Mouse (Mus musculus): ENCODE measurements around the gene Ap1s3. TPM values are rescaled to one million over a fixed set of nuclear protein-coding genes. Genes with fewer than 3 reads are reported as not detected.

The Ap1s3 gene
- 0.30 and 0.39 TPM in 2 replicates for polyA plus RNA-seq (2015; fragmentation: Nextera tagmentation; extraction: Ambion mirVana)

- peak; percentile 97 for ATAC-seq
These were observed at the start of gene Ap1s3 for GRCm38 (mm10) chr1:79671543-79672337. TSS of gene Ap1s3 (minus strand) at chr1:79671972.

GRCm38 (mm10) chr1:79714152-79714923 is 42.6 kb upstream of the Ap1s3 start:
- H3K4me2 ChIP-seq (replicated peaks) = no peak overlapping the region
- no peak overlapping the region for H3K4me3 ChIP-seq (replicated peaks)
- 87% methylated on average over 13 of the region's 13 CpGs for WGBS
- no peak for ATAC-seq
- no peaks in the 10 kb centered on the region for H3K4me1 ChIP-seq (replicated peaks)
- H3K27ac ChIP-seq = no peak overlapping the region
- H3K9ac ChIP-seq = no peak overlapping the region
- no peaks in the 10 kb centered on the region for H3K36me3 ChIP-seq
- no peaks in the 10 kb centered on the region for H3K9me3 ChIP-seq
- H3K27me3 ChIP-seq (replicated peaks) = no peaks in the 10 kb centered on the region

More at GRCm38 (mm10) chr1:79671543-79672337, at the start of gene Ap1s3:
- Histone ChIP-seq H3K9me3 (no peaks in the 10 kb centered on the region), H3K27ac (peak within 1 kb of the TSS; percentile 64; the same call in 1 of the 2 replicates), H3K36me3 (no peaks in the 10 kb centered on the region), H3K4me1 (replicated peaks) (peaks cover 6% of the 10 kb centered on the region), H3K9ac (peak within 1 kb of the TSS; percentile 62), H3K27me3 (replicated peaks) (peaks cover 14% of the 10 kb centered on the region), H3K4me2 (replicated peaks) (peak within 1 kb of the TSS; percentile 93), H3K4me3 (replicated peaks) (peak within 1 kb of the TSS; percentile 66)
- WGBS = under 1% methylated on average over 51 of the region's 51 CpGs

- no peaks in the 10 kb centered on the region for H3K27me3 ChIP-seq (replicated peaks)
- no peak for ATAC-seq
- no peaks in the 10 kb centered on the region for H3K36me3 ChIP-seq
- H3K4me3 ChIP-seq (replicated peaks) = no peak overlapping the region
- no peak overlapping the region for H3K4me2 ChIP-seq (replicated peaks)
- no peak overlapping the region for H3K27ac ChIP-seq
- 91% methylated on average over 5 of the region's 5 CpGs for WGBS
- no peaks in the 10 kb centered on the region for H3K4me1 ChIP-seq (replicated peaks)
- no peak overlapping the region for H3K9ac ChIP-seq
- no peaks in the 10 kb centered on the region for H3K9me3 ChIP-seq
These were observed 41.3 kb upstream of the Ap1s3 start for GRCm38 (mm10) chr1:79713081-79713480.

GRCm38 (mm10) chr1:79711147-79712126 is 39.7 kb upstream of the Ap1s3 start:
- H3K4me2 ChIP-seq (replicated peaks) = no peak overlapping the region
- H3K27me3 ChIP-seq (replicated peaks) = no peaks in the 10 kb centered on the region
- no peak overlapping the region for H3K4me3 ChIP-seq (replicated peaks)
- ATAC-seq = no peak
- H3K4me1 ChIP-seq (replicated peaks) = no peaks in the 10 kb centered on the region
- WGBS = 74% methylated on average over 18 of the region's 18 CpGs
- no peak overlapping the region for H3K27ac ChIP-seq
- no peaks in the 10 kb centered on the region; the same call in 1 of the 2 replicates for H3K36me3 ChIP-seq
- no peak overlapping the region for H3K9ac ChIP-seq
- H3K9me3 ChIP-seq = no peaks in the 10 kb centered on the region

GRCm38 (mm10) chr1:79710678-79711077 is 38.9 kb upstream of the Ap1s3 start:
- no peak for ATAC-seq
- Histone ChIP-seq H3K4me3 (replicated peaks) (no peak overlapping the region), H3K9ac (no peak overlapping the region), H3K4me2 (replicated peaks) (no peak overlapping the region), H3K27ac (no peak overlapping the region), H3K27me3 (replicated peaks) (no peaks in the 10 kb centered on the region), H3K36me3 (no peaks in the 10 kb centered on the region; the same call in 1 of the 2 replicates), H3K4me1 (replicated peaks) (no peaks in the 10 kb centered on the region), H3K9me3 (no peaks in the 10 kb centered on the region)
- WGBS = 69% methylated on average over 4 of the region's 4 CpGs

- ATAC-seq = no peak
- Histone ChIP-seq H3K36me3 (no peaks in the 10 kb centered on the region; the same call in 1 of the 2 replicates), H3K27me3 (replicated peaks) (no peaks in the 10 kb centered on the region), H3K4me1 (replicated peaks) (no peaks in the 10 kb centered on the region), H3K4me3 (replicated peaks) (no peak overlapping the region), H3K9me3 (no peaks in the 10 kb centered on the region), H3K4me2 (replicated peaks) (no peak overlapping the region), H3K9ac (no peak overlapping the region), H3K27ac (no peak overlapping the region)
- WGBS = 85% methylated on average over 8 of the region's 8 CpGs
These were observed 38.4 kb upstream of the Ap1s3 start for GRCm38 (mm10) chr1:79710216-79710615.

- Histone ChIP-seq H3K27ac (no peak overlapping the region), H3K4me3 (replicated peaks) (no peak overlapping the region), H3K9me3 (no peaks in the 10 kb centered on the region), H3K9ac (no peak overlapping the region), H3K4me2 (replicated peaks) (no peak overlapping the region), H3K36me3 (no peaks in the 10 kb centered on the region; the same call in 1 of the 2 replicates), H3K4me1 (replicated peaks) (no peaks in the 10 kb centered on the region), H3K27me3 (replicated peaks) (no peaks in the 10 kb centered on the region)
- WGBS = 86% methylated on average over 9 of the region's 9 CpGs
- no peak for ATAC-seq
These were observed 35.6 kb upstream of the Ap1s3 start for GRCm38 (mm10) chr1:79707383-79707782.

GRCm38 (mm10) chr1:79706707-79707106 is 34.9 kb upstream of the Ap1s3 start:
- Histone ChIP-seq H3K27ac (no peak overlapping the region), H3K9ac (no peak overlapping the region), H3K9me3 (no peaks in the 10 kb centered on the region), H3K27me3 (replicated peaks) (no peaks in the 10 kb centered on the region), H3K4me3 (replicated peaks) (no peak overlapping the region), H3K4me2 (replicated peaks) (no peak overlapping the region), H3K36me3 (no peaks in the 10 kb centered on the region; the same call in 1 of the 2 replicates), H3K4me1 (replicated peaks) (no peaks in the 10 kb centered on the region)
- 88% methylated on average over 3 of the region's 3 CpGs for WGBS
- ATAC-seq = no peak

GRCm38 (mm10) chr1:79704672-79705071 is 32.9 kb upstream of the Ap1s3 start:
- Histone ChIP-seq H3K27me3 (replicated peaks) (no peaks in the 10 kb centered on the region), H3K4me2 (replicated peaks) (no peak overlapping the region), H3K36me3 (no peaks in the 10 kb centered on the region; the same call in 1 of the 2 replicates), H3K9me3 (no peaks in the 10 kb centered on the region), H3K4me3 (replicated peaks) (no peak overlapping the region), H3K9ac (no peak overlapping the region), H3K27ac (no peak overlapping the region), H3K4me1 (replicated peaks) (no peaks in the 10 kb centered on the region)
- 76% methylated on average over 2 of the region's 2 CpGs for WGBS
- no peak for ATAC-seq

- Histone ChIP-seq H3K27ac (no peak overlapping the region), H3K4me1 (replicated peaks) (no peaks in the 10 kb centered on the region), H3K9ac (no peak overlapping the region), H3K4me3 (replicated peaks) (no peak overlapping the region), H3K4me2 (replicated peaks) (no peak overlapping the region), H3K27me3 (replicated peaks) (no peaks in the 10 kb centered on the region), H3K36me3 (no peaks in the 10 kb centered on the region; the same call in 1 of the 2 replicates), H3K9me3 (no peaks in the 10 kb centered on the region)
- 91% methylated on average over 8 of the region's 8 CpGs for WGBS
- ATAC-seq = no peak
These were observed 31.7 kb upstream of the Ap1s3 start for GRCm38 (mm10) chr1:79703520-79703919.

GRCm38 (mm10) chr1:79698506-79698905 is 26.7 kb upstream of the Ap1s3 start:
- WGBS = 84% methylated on average over 2 of the region's 2 CpGs

More at GRCm38 (mm10) chr1:79698506-79698905, 26.7 kb upstream of the Ap1s3 start:
- Histone ChIP-seq H3K27ac (no peak overlapping the region), H3K4me3 (replicated peaks) (no peak overlapping the region), H3K4me1 (replicated peaks) (0 out of 2 replicates have a peak, but pooled peaks cover 4% of the 10 kb centered on the region), H3K27me3 (replicated peaks) (no peaks in the 10 kb centered on the region), H3K9ac (no peak overlapping the region), H3K9me3 (no peaks in the 10 kb centered on the region), H3K4me2 (replicated peaks) (no peak overlapping the region), H3K36me3 (no peaks in the 10 kb centered on the region)
- ATAC-seq = no peak

All from intestine, embryonic 15.5 days (tissue).